Mouse (Mus musculus): Measurements from ENCODE around the gene Prdx1. TPM values are rescaled to one million over a fixed set of nuclear protein-coding genes. Genes with fewer than 3 reads are reported as not detected.
A peak's percentile ranks its signal among the peaks of the same experiment; 100 is the strongest.
"Not testable (repeated sequence)": the region's sequence is repeated elsewhere in the genome, so short reads cannot be mapped to it uniquely, and the experiment has no call there.

The Prdx1 gene
- total RNA-seq, 2 experiments from 2014 or later, result 148 to 168 TPM

GRCm38 (mm10) chr4:116679141-116679540, 6.2 kb upstream of the Prdx1 start:
- DNase-seq, result no peak

- DNase-seq, result not testable (repeated sequence)
Observed at GRCm38 (mm10) chr4:116680521-116680920, 4.8 kb upstream of the Prdx1 start.

- DNase-seq, result no peak
Observed at GRCm38 (mm10) chr4:116683957-116684356, 1.4 kb upstream of the Prdx1 start.

GRCm38 (mm10) chr4:116684665-116685064, 679 bp upstream of the Prdx1 start:
- no peak for DNase-seq

GRCm38 (mm10) chr4:116687041-116687440, 1.7 kb downstream of the Prdx1 start:
- DNase-seq, result no peak

- no peak for DNase-seq
Observed at GRCm38 (mm10) chr4:116689309-116689876, 4.0 kb downstream of the Prdx1 start.

GRCm38 (mm10) chr4:116692146-116692545, 6.8 kb downstream of the Prdx1 start:
- no peak for DNase-seq

- DNase-seq, result no peak
Observed at GRCm38 (mm10) chr4:116693785-116694184, 8.4 kb downstream of the Prdx1 start.

GRCm38 (mm10) chr4:116698693-116699342, 13.5 kb downstream of the Prdx1 start:
- DNase-seq, result no peak

- DNase-seq, result no peak
Observed at GRCm38 (mm10) chr4:116700964-116701363, 15.6 kb downstream of the Prdx1 start.

- peak in 1 of 2 experiments; percentile 34 for DNase-seq
Observed at GRCm38 (mm10) chr4:116703804-116704203, 18.5 kb downstream of the Prdx1 start.

- DNase-seq, result no peak
Observed at GRCm38 (mm10) chr4:116707666-116708065, 22.3 kb downstream of the Prdx1 start.

GRCm38 (mm10) chr4:116708201-116708764, 22.9 kb downstream of the Prdx1 start, which contains the start of the genes Mmachc and Ccdc163:
TSS of gene Mmachc (minus strand) at chr4:116708406.
TSS of gene Ccdc163 (plus strand) at chr4:116708509.
- peak; percentile 90 to 94 for DNase-seq

- no peak for DNase-seq
Observed at GRCm38 (mm10) chr4:116708791-116709390, 23.5 kb downstream of the Prdx1 start.

GRCm38 (mm10) chr4:116710154-116710553, 24.8 kb downstream of the Prdx1 start:
- DNase-seq, result no peak

GRCm38 (mm10) chr4:116712536-116712935, 27.2 kb downstream of the Prdx1 start:
- no peak for DNase-seq

GRCm38 (mm10) chr4:116719396-116719795, 34.1 kb downstream of the Prdx1 start:
- peak; percentile 38 to 58 for DNase-seq

GRCm38 (mm10) chr4:116720343-116721097, 35.2 kb downstream of the Prdx1 start, which contains the start of gene Tesk2:
TSS of gene Tesk2 (plus strand) at chr4:116720948.
- peak; percentile 84 to 90 for DNase-seq

GRCm38 (mm10) chr4:116721098-116721628, 35.8 kb downstream of the Prdx1 start:
- no peak for DNase-seq

- DNase-seq, result no peak
Observed at GRCm38 (mm10) chr4:116722230-116722629, 36.9 kb downstream of the Prdx1 start.

GRCm38 (mm10) chr4:116725444-116725843, 40.1 kb downstream of the Prdx1 start:
- no peak for DNase-seq

- DNase-seq, result no peak
Observed at GRCm38 (mm10) chr4:116727401-116727800, 42.1 kb downstream of the Prdx1 start.
